Mouse (Mus musculus) T-helper 2 cell (primary cell): Measurements from ENCODE around the gene AI987944.

ENCODE experiments used
- in situ Hi-C: fragments of 300-600 bp; cut with MboI, MseI; formaldehyde crosslinking; loops from one replicate; pipeline ENCODE4 v1.15.1; 2025; ENCODE audit warnings: high pct_unique_total_duplicates

Gene AI987944

GRCm38 (mm10) chr7:41393048-41393971 lies at the start of gene AI987944:
Gene AI987944, minus strand, starts transcription at chr7:41393379.
- in situ Hi-C loops, result loop anchor here (5.0 to 25.0 kb wide), 4 partner anchors 104 to 1856 kb away; partner anchors contain the start of genes AW146154, Gm20449, Zfp141 and Zfp788

DNA sequence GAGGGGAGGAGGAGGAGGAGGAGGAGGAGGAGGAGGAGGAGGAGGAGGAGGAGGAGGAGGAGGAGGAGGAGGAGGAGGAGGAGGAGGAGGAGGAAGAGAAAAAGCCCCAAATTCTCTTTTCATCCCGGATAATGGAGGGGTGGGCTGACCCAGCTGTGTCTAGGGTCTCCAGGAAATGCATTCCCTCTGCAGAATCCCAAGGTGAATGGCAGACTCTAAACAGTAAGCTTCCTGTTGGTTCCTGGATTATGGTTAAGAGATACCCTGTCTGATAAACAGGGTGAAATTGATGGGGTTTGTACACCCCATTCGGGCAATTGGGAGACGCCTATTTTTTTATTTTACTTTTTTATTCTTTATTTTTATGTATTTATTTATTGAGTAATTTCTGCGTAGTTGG lies 951 bp upstream of the AI987944 start:
- in situ Hi-C loops, result loop anchor here (5.0 to 25.0 kb wide), 4 partner anchors 103 to 1857 kb away; partner anchors contain the start of genes AW146154, Gm20449, Zfp141 and Zfp788
